Mouse (Mus musculus) left cerebral cortex, postnatal 4 days (tissue): ENCODE measurements around the gene Homer2. TPM values are rescaled to one million over a fixed set of nuclear protein-coding genes. Genes with fewer than 3 reads are reported as not detected.

Source experiments
- DNase-seq: peaks from one replicate; pipeline ENCODE4 v3.0.0-alpha.2; 2022
- intact Hi-C: fragments of 180-260 bp; cut with DNase I; formaldehyde crosslinking; loops from one replicate; pipeline ENCODE4 v1.15.1; 2025
- total RNA-seq, 2 experiments: library from RNA; stranded (reverse); gene quantifications; 2 replicates each; pipeline ENCODE4 v1.2.3; 2021

Gene Homer2
- total RNA-seq, 2 experiments from 2014 or later = 51.8 to 54.3 TPM

DNA sequence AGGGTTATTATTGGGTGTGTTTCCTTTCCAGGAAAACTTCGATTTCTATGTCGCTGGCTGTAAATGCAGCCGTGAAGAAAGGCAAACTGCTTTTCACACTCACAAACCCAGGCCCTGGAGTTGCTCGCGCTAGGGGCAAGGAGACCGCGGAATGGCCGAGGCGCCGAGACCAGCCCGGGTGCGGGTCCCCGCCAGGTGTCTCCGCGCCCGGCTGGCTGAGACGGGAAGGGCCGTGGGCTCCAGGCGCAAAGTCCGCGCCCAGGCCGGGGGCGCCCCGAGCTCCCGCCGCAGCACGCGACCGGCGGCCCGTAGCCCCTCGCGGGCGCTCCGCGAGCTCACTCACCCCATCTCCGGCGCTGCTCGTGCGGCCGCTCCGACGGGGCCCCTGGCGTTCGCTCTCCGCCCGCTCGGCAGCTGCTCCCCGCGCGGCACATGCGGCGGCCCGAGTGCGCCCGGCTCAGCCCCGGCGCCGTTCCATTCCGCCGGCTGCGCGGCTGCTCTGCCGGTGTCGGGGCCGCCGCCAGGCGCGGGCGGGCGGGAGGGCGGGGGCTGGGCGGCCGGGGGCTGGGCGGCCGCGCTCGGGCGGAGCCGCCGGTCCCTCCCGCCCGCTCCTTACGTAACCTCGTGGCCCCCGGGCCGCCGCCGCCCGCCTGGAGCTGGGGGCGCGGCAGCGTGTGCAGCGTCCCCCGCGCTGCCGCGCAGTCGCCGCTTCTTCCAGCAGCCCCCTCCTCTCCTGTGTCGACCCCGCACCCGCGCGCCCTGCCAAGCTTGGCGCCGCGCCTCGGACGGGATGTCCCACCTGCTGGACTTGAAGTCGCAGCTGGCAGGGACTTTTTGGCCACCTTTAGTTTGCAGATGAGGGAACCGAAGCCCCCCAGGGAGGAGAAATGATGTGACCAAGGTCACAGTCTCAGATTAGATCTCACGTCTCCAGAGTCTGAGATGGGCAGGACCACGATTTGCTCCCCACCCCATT, 623 bp downstream of the Homer2 start:
- DNase-seq = peak; percentile 75
- intact Hi-C loops = no loop called here

DNA sequence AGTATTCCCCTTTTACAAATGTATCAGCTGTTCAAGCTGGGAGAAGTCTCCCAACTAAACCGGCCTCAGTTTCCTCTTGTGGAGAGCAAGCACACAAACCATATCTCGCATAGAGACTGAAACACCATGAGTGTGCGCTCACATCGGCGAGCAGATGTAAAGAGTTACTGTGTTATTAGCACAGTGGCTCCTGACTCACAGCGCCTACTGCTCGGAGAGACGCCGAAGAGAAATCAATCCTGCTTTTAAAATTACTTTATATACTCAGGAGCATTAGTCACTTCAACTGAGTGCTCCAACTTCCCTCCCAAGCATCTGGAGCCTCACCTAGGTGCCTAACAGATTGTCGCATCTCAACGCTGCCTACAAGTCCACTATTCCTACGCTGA, 1.3 kb downstream of the Homer2 start:
- DNase-seq = no peak
- intact Hi-C loops = no loop called here

DNA sequence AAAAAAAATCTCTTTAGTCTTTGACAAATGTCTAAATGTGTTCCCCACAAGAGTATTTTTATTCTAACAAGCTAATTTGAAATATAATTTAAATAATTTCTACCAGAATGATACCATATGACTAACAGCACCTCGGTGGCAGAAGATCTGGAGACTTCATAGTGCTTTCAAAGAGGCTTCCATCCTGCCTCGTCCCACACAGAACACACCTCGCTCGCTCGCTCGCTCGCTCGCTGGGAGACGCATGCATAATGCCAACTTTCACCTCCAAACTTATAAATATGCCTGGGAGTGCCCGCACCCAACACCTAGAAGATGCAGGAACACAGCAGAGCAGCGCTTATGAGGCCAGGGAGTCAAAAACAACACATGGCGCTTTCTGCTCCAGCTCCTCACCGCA, 9.0 kb downstream of the Homer2 start:
- intact Hi-C loops = no loop called here

DNA sequence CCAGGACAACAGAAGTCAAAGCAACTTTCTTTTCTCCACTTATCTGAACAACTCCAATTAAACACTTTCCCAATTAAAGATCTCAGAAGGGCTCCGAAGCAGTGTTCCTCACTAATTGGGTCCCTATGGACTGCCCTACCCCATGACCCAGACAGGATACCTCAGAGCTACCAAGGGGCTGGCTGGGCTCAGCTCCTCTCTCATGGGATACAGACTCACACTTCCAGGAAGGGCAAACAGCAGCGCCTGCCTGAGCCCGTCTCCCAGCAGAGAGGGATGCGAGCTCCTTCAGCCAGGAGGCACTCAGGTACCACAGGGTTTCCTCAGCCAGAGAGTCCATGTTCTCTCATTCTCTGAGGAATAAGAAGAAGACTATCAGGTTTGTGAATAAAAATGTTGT, 9.4 kb downstream of the Homer2 start:
- intact Hi-C loops = no loop called here

More for the DNA sequence above, 9.0 kb downstream of the Homer2 start:
- no peak for DNase-seq

DNA sequence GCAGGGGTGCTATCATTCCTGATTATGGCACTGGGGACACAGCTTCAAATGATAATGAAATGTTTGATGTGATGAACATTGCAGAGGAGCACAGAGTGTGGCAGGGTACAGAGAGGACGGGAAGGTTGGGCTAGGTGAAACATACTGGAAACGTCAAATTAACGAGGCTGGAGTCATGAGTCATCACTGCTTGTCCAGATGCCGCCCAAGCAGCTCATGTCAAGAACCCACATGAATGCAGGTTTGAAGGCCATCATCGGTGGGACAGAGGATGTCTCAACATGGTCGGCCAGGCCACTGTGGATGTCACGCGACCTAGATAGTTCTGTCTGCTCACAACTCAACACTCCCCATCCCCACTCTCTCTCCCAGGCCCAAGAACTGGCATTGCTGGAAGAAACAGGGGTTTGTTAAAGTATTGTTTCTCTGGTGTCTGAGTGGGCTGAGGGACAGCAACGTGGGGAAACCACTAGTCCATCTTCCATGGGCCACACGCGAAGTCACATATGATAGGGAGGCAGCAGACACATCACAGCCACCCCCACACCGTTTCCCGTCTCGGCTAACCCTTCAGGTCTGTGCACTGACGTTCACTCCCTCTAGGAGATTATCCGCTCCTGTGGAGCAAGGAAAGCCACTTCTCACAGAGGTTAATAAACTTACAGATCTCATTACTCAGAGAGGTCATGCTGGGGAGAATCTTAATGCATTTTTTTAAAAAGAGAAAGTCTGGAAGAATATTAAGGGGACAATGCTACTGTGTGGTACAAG, 11.4 kb downstream of the Homer2 start:
- DNase-seq = no peak
- intact Hi-C loops = no loop called here

More for the DNA sequence above, 9.4 kb downstream of the Homer2 start:
- DNase-seq = no peak

DNA sequence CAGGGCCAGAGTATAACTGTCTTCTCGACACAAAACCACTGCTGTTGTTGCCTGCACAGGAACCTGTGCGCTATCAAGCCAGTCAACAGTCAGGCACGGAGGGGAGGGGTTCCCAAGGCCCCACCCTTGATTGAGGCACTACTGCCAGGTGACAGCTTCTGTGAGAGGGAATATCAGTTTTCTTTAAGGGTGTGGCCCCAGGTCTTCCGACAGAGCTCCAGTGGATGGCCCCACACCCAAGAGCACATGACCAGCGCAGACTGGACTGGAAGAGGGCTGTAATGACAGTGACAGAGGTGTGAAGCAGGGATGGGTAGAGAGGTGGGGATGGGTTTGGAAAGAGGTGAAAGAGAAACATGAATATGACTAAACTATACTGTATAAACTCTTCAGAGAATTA, 16.3 kb downstream of the Homer2 start:
- intact Hi-C loops = no loop called here
- no peak for DNase-seq

DNA sequence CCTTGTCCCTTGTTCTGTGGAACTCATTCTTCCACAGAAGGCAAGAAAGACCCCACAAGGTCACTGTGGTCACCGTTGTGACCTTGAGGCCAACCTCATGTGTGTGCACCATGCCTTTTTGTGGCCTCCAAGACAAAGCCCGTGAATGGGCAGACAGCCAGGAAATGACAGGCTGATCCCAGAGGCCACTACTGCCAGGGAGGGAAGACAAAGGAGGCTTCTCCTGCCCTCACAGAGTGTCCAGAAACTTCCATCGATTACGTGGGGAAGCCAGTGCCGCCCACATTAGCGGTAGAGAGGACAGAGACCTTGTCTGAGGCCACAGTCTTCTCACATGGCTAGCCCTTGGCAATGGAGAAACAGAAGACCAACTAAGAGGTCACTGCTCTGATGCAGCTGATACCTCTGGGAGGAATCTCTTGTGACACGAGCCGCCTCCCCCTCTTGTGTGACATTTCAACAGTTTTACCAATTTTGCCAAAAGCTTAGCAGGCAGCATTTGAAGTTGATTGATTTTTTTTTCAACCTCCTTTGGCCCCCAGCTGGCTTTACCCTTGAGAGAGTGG, 18.1 kb downstream of the Homer2 start:
- peak; percentile 46 for DNase-seq
- intact Hi-C loops = no loop called here

DNA sequence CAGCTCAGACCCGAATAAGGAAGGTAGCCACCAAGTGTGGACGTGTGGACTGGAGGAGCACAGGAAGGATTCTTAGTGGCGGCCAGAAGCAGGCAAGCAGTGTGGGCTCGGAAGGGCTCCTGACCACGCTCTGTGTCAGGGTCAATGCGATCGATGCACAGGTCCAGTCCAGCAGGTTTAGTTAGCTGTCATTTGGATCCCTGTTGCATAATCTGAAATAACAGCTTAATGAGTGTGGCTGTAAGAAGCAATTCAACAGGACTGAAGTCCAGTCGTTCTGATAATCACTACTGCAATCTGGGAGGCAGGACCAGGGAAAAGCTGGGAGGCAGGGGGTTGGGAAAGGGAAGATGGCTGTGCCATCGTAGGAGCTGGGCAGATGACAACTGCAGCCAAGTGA, 18.9 kb downstream of the Homer2 start:
- DNase-seq = no peak
- intact Hi-C loops = no loop called here

DNA sequence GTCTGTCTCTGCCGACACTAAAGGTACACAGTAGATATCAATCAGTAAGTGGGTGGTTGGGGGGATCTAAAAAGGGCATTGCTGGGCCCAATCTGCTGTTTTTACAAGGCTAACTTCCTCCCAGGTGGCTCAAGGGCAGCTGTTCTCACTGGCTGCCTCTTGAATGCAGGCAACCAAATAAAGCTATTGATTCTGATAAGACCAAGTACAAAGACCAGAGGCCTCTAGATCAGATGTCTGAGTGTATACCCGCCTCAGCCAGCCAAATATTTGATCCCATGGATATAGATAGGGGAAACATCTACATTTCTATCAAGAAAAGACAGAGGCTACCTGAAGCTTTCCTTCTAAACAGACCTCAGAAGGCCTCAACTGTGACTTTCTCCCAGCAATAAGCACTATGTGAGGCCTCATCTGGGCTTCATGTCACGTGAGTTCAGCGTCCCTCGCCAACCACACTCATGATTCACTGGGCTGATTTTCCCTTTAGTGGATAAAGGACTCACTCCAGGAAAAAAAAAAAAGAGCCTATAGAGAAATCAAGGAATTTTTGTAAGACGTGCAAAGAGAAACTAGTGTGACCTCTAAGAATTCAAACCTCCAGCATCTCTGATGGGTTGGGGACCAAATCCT, 19.5 kb downstream of the Homer2 start:
- intact Hi-C loops = no loop called here
- no peak for DNase-seq

DNA sequence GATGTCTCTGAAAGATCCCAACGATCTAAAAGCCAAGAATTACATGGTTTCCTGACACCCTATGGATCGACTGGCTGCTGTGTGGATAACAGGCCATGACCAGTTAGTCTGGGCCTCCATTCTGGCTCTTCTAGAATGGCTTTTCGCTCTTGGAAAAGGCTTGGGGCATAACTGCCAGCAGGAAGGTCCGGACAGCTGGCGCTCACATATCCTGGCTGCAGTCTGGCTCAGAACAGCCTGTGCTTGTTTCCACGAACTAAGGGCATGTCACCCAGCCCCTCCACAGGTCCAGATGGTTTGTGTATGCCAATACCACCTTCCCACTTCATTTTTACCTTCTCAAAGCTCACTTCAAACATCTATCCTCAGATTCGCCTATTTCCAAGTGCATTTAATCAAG, 22.0 kb downstream of the Homer2 start:
- intact Hi-C loops = no loop called here
- DNase-seq = peak; percentile 69

DNA sequence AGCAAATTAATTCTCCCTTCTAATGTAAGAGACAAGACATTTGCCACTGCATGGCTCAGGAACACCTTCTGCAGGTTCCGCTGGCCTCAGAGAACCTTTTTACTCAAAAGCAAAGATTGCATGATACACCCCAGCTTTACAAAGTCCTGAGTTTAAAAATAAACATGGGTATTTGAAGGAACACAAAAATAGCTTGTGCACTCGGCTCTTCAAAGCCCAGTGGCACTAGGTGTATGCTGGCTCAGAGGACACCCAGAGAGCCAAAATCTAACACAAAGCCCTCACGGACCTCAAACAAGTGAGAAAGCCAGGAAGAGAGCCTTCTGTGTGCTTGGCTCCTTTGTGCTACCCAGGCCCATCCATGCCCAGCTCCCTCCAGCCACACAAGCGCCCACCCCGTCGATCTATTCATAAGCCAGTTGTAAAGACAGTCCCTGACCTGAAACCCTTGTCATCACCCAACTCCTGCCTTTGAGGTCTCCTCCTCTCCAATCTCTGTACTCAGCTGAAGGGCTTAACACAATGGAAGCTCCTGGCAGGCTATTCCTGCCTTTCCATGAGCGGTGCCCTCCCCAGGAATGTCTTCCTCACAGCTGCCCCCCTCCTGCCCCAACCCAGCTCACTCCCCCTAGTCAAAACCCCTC, 23.4 kb downstream of the Homer2 start:
- intact Hi-C loops = no loop called here
- DNase-seq = no peak

DNA sequence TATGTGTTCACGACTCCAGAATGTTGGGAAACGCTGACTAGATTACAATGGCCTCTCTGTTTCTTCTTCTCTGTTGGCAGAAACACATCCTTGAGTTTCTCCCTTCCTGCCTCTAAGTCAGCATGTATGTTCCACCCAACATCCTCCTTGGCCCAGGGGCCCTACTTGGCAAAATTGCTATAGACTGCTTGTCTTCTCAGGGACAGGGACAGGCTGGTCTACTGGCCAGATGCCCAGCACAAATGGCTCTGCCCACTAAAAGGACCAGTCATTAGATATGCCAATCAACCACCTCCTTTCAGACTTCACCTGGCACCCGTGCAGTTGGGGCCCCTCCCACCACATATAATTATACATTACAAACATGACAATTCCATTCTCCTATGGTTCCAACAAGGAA, 25.9 kb downstream of the Homer2 start:
- peak; percentile 63 for DNase-seq

DNA sequence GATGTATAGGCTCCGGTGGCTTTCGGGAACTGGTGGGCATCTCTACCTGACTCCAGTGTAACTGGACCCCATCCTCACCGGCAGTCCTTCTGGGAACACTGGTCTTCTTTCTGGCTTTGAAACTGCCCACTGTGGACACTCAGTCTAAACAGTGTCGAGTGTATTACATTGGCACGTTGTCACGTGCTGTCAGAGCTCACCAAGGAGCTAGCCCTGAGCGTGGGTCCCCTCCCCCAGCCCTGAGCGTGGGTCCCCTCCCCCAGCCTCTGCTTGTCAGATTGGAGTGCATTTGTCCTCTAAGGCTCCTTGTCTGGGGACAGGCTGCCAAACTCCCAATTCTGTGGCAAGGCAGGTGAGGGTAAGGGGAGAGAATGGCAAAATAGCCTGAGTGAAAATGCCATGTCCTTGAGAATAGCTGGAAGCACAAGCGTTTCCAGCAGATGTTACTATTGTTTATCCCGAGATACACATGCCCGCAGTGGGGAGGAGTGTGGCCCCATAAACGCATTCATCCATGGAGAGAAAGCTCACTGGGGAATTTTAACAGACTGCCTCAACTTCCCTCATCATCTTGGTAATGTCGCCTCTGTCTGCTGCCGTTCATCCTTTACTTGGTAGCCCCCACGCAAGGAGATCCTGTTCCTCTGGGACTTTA, 33.8 kb downstream of the Homer2 start:
- intact Hi-C loops = no loop called here
- no peak for DNase-seq

More for the DNA sequence above, 25.9 kb downstream of the Homer2 start:
- intact Hi-C loops = no loop called here

DNA sequence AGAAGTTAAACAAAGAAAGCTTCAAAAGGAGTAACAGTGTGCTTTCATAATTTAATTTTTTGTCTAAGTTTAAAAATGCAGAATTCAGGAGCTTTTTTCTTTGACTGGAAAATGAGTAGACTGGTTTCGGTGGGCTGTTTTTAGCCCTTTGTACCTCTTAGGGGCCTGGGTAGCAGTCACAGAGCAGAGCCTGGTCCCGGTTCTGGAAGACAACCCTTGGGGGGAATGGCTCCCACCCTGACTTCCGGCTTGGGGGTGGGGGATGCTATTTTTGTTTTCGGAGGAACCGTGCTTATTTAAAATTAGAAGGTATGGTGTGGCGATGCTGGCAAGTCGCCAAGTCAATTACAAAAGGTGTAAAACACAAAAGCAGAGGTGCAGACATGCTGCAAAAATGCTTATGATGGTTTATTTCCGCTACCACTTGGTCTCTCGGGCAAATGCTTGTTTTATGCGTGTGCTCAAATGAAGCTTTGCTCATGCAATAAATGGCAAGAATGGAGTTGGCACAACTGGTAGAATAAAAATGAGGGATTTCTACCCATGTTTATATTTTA, 34.5 kb downstream of the Homer2 start:
- intact Hi-C loops = no loop called here
- no peak for DNase-seq

DNA sequence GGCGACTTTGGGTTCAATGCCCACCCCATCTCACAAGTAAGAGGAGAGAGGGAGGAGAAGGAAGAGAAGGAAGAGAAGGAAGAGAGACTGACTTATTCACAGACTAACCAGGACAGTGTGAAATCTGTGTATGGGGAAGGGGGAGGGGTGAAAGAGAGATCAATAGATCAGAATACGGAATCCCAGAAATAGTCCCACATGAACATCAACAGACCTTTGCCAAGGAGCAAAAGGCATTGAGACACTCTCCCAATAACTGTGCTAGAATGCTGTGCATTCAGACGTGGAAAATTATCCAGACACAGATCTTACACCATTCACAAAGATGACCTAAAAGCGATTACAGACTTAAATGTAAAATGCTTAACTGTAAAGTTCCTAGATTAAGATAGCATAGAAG, 40.2 kb downstream of the Homer2 start:
- intact Hi-C loops = no loop called here
- no peak for DNase-seq

DNA sequence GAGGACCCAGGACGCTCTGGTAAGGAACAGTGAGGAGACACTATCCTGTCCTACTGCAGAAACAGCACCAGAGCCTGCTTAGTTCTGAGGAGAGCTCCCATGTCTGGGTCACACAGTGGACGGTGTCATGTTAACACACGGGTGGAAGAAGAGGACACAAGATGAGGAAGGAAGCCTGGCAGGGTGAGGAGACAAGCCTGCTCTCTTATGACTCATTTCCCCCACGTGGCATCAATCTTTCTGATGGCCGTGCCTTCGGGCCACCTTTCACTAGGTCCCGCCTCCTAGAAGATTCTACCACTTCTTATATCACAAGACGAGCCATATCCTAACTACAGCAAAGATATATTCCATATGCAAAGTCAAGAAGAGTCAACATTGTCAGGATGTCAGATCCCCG, 40.7 kb downstream of the Homer2 start:
- intact Hi-C loops = no loop called here
- DNase-seq = no peak

DNA sequence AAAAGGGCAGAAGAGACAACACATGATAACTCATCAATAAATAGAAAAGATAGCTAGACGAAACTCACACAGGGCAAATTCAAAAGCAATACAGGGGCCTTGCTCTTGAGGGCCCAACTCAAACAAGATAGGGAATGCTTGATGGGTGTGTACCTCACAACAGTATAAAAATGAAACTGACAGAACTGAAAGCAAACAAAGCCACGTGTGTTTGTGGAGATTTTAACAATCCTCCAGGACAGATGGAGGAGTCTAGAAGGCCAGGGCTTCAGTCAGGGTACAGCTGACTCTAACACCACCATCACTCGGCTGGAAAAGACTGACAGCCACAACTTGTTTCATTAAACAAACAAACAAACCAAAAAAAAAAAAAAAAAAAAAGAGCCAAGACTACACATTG, 44.3 kb downstream of the Homer2 start:
- no peak for DNase-seq
- intact Hi-C loops = no loop called here

DNA sequence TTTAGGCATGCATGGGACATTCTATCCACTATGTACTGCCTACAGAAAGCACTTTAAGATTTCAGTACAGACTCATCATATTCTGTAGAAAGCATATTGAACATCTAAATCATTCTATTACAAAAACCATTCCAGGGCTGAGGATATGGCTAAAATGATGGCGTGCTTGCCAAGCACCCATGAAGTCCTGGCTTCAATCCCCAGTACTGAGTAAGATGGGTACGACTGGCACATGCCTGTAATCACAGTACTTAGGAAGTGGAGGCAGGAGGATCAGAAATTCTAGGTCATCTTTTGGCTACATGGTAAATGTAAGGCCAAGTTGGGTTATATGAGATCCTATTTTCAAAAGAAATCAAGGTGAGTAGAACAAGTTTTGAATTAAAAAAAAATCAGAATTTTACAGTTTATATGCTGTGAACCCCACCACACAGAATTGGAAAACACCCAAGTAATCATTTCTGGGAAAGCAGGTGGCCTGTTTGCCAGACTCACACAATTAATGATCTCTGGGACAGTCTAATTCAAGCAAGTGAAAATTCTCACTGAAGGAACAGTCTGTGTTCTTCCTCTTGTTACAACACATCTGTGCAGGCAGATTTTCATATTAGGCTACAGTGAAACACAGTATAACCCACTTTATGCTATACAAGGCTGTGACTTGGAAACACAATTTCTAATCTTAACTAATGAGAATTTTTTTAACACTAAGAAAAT, 49.5 kb downstream of the Homer2 start:
- DNase-seq = peak; percentile 72

DNA sequence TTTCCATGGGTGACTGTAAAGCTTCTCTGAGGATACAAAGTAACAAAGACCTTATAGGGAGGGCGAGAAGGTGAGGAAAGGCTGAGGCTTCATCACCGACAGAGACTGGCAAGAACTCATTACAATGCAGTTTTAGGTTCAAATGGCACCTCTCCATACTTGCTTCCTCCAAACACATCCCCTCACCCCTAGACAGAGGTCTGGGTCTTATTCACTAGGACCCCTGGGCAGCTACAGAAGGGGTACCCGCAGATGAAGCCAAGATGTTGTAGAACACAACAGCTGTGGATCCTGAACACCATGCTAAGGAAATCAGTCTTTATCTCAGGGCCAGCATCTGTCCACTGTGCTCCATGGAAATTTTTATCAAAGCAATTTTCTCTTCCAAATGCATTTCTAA, 50.3 kb downstream of the Homer2 start:
- peak; percentile 32 for DNase-seq
- intact Hi-C loops = no loop called here

More for the DNA sequence above, 49.5 kb downstream of the Homer2 start:
- intact Hi-C loops = loop anchor here (2.0 kb wide), 1 partner anchor 51 kb away; no protein-coding TSS in a partner anchor
